Mouse (Mus musculus): Measurements from ENCODE around the gene Aldoc. TPM values are rescaled to one million over a fixed set of nuclear protein-coding genes. Genes with fewer than 3 reads are reported as not detected.

The Aldoc gene
- polyA plus RNA-seq (2015; fragmentation: Nextera tagmentation; extraction: Ambion mirVana) = 8.1 and 10.6 TPM in 2 replicates

DNA sequence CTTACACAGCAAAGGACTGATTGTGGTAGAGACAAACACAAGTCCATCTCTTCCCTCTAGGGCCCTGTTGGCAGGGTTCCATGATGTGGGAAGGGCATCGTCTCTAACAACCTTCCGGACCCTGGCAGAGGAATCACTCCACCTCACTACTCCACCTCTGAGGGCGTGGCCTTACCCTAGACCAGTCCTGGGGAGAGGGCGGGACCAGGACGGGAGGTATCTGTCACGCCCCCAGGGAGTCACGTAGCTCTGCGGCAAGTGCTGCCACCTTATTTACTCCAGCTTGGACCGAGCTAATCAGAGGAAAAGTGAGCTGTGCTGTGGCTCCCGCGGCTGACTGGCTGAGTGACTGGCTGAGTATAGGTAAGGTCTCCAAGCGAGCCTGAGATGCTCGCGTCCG is at the start of gene Aldoc:
Gene Aldoc, plus strand, starts transcription at position 109 of the 400 bp plus-strand sequence.

GRCm38 (mm10) chr11:78290654-78291053 is 32.1 kb upstream of the Aldoc start, which contains the start of gene BC030499:
TSS of gene BC030499 (plus strand) at chr11:78290841.

GRCm38 (mm10) chr11:78301357-78302084 is 21.2 kb upstream of the Aldoc start, which contains the start of gene Spag5:
TSS of gene Spag5 (plus strand) at chr11:78301529.

DNA sequence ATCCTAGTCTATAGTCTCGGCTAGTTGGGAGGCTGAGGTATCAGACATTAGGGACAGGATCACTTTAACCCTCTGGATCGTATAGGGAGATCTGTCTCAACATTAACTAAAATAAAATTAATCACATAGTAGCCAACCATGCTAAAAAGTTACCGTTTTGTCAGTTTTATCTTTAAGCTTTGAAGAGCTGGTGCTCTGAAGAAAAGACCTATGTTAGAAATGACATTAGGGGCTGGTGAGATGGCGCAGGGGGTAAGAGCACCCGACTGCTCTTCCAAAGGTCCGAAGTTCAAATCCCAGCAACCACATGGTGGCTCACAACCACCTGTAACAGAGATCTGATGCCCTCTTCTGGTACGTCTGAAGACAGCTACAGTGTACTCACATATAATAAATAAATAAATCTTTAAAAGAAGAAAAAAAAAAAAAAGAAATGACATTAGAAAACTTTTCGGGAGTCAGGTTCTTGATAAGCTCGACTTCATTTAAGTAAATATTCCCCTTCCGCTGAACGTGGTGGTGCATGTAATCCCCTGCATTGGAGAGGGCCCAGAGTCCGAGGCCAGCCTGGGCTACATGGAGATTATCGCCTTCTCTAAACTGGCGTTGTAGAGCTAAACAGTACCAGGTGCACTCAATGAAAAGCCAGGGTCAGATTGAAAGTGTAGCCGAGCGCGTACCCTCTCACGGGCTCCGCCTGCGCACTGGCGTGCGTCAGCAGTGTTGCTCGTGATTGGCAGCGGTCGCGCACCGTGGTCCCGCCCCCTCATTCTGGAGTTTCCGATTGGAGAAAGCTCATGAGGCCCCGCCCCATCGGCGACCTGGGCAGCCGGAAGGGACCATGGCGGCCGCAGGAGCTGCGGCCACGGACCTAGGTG is 5.1 kb downstream of the Aldoc start, which contains the start of gene Pigs:
Gene Pigs, plus strand, starts transcription at position 782 of the 878 bp plus-strand sequence.

GRCm38 (mm10) chr11:78343381-78344327 is 20.9 kb downstream of the Aldoc start, which contains the start of gene Unc119:
TSS of gene Unc119 (plus strand) at chr11:78343482.

Other genes with a start within 250 kb of the Aldoc start
- 15.0 and 15.4 TPM in 2 replicates for gene Eral1, start 242.6 kb upstream of the Aldoc start, polyA plus RNA-seq (2015; fragmentation: Nextera tagmentation; extraction: Ambion mirVana)
- 10.2 and 10.3 TPM in 2 replicates for gene Fam222b, start 228.3 kb upstream of the Aldoc start, polyA plus RNA-seq (2015; fragmentation: Nextera tagmentation; extraction: Ambion mirVana)
- gene Traf4, start 157.4 kb upstream of the Aldoc start, polyA plus RNA-seq (2015; fragmentation: Nextera tagmentation; extraction: Ambion mirVana) = 16.6 and 16.7 TPM in 2 replicates
- gene Nek8, start 146.3 kb upstream of the Aldoc start, polyA plus RNA-seq (2015; fragmentation: Nextera tagmentation; extraction: Ambion mirVana) = 11.1 and 11.4 TPM in 2 replicates
- gene Tlcd1, start 146.3 kb upstream of the Aldoc start, polyA plus RNA-seq (2015; fragmentation: Nextera tagmentation; extraction: Ambion mirVana) = 15.2 and 16.2 TPM in 2 replicates
- 1,049 and 1,108 TPM in 2 replicates for gene Rpl23a, start 139.4 kb upstream of the Aldoc start, polyA plus RNA-seq (2015; fragmentation: Nextera tagmentation; extraction: Ambion mirVana)
- 90.4 and 94.1 TPM in 2 replicates for gene Rab34, start 134.5 kb upstream of the Aldoc start, polyA plus RNA-seq (2015; fragmentation: Nextera tagmentation; extraction: Ambion mirVana)
- gene Proca1, start 129.6 kb upstream of the Aldoc start, polyA plus RNA-seq (2015; fragmentation: Nextera tagmentation; extraction: Ambion mirVana) = 1.9 and 2.5 TPM in 2 replicates
- 82.5 and 98.5 TPM in 2 replicates for gene Sdf2, start 77.2 kb upstream of the Aldoc start, polyA plus RNA-seq (2015; fragmentation: Nextera tagmentation; extraction: Ambion mirVana)
- gene Supt6, start 77.0 kb upstream of the Aldoc start, polyA plus RNA-seq (2015; fragmentation: Nextera tagmentation; extraction: Ambion mirVana) = 14.5 and 14.6 TPM in 2 replicates
- 59.6 and 69.9 TPM in 2 replicates for gene 2610507B11Rik, start 61.2 kb upstream of the Aldoc start, polyA plus RNA-seq (2015; fragmentation: Nextera tagmentation; extraction: Ambion mirVana)
- gene BC030499, start 32.1 kb upstream of the Aldoc start, polyA plus RNA-seq (2015; fragmentation: Nextera tagmentation; extraction: Ambion mirVana) = 0.21 and 0.30 TPM in 2 replicates
- gene Spag5, start 21.4 kb upstream of the Aldoc start, polyA plus RNA-seq (2015; fragmentation: Nextera tagmentation; extraction: Ambion mirVana) = 4.7 and 7.4 TPM in 2 replicates
- gene Pigs, start 5.4 kb downstream of the Aldoc start, polyA plus RNA-seq (2015; fragmentation: Nextera tagmentation; extraction: Ambion mirVana) = 41.8 and 43.6 TPM in 2 replicates
- gene Unc119, start 20.5 kb downstream of the Aldoc start, polyA plus RNA-seq (2015; fragmentation: Nextera tagmentation; extraction: Ambion mirVana) = 69.4 and 71.4 TPM in 2 replicates
- gene Foxn1, start 63.6 kb downstream of the Aldoc start, polyA plus RNA-seq (2015; fragmentation: Nextera tagmentation; extraction: Ambion mirVana) = 0.07 TPM in 1 of 2 replicates, not detected in the other
- gene Slc13a2, start 99.2 kb downstream of the Aldoc start, polyA plus RNA-seq (2015; fragmentation: Nextera tagmentation; extraction: Ambion mirVana) = not detected in 2 replicates
- gene Slc46a1, start 142.7 kb downstream of the Aldoc start, polyA plus RNA-seq (2015; fragmentation: Nextera tagmentation; extraction: Ambion mirVana) = 25.7 and 27.4 TPM in 2 replicates
- 0.24 and 0.27 TPM in 2 replicates for gene Sarm1, start 174.8 kb downstream of the Aldoc start, polyA plus RNA-seq (2015; fragmentation: Nextera tagmentation; extraction: Ambion mirVana)
- 1.2 and 2.1 TPM in 2 replicates for gene Vtn, start 176.1 kb downstream of the Aldoc start, polyA plus RNA-seq (2015; fragmentation: Nextera tagmentation; extraction: Ambion mirVana)
- gene Sebox, start 180.5 kb downstream of the Aldoc start, polyA plus RNA-seq (2015; fragmentation: Nextera tagmentation; extraction: Ambion mirVana) = not detected in 2 replicates
- gene Tmem199, start 189.2 kb downstream of the Aldoc start, polyA plus RNA-seq (2015; fragmentation: Nextera tagmentation; extraction: Ambion mirVana) = 32.0 and 32.8 TPM in 2 replicates
- 81.4 and 86.2 TPM in 2 replicates for gene Poldip2, start 189.2 kb downstream of the Aldoc start, polyA plus RNA-seq (2015; fragmentation: Nextera tagmentation; extraction: Ambion mirVana)
- gene Tnfaip1, start 213.4 kb downstream of the Aldoc start, polyA plus RNA-seq (2015; fragmentation: Nextera tagmentation; extraction: Ambion mirVana) = 47.6 and 55.5 TPM in 2 replicates
- 132 and 156 TPM in 2 replicates for gene Ift20, start 213.4 kb downstream of the Aldoc start, polyA plus RNA-seq (2015; fragmentation: Nextera tagmentation; extraction: Ambion mirVana)
- 43.6 and 70.8 TPM in 2 replicates for gene Tmem97, start 227.8 kb downstream of the Aldoc start, polyA plus RNA-seq (2015; fragmentation: Nextera tagmentation; extraction: Ambion mirVana)

Data from urinary bladder, postnatal 0 days (tissue).